Mouse (Mus musculus): ENCODE measurements around the gene Phf21a.

The Phf21a gene

GRCm38 (mm10) chr2:92365568-92365967, 272.7 kb downstream of the Phf21a start:
- no peak for DNase-seq

- no peak for DNase-seq
Measured at GRCm38 (mm10) chr2:92367383-92368029, 274.6 kb downstream of the Phf21a start.

- no peak for DNase-seq
Measured at GRCm38 (mm10) chr2:92370375-92370774, 277.5 kb downstream of the Phf21a start.

GRCm38 (mm10) chr2:92370821-92371805, 278.2 kb downstream of the Phf21a start:
- DNase-seq, result peak; percentile 40

GRCm38 (mm10) chr2:92371971-92372690, 279.2 kb downstream of the Phf21a start:
- no peak for DNase-seq

- DNase-seq, result no peak
Measured at GRCm38 (mm10) chr2:92372767-92373436, 280.0 kb downstream of the Phf21a start.

GRCm38 (mm10) chr2:92373437-92373813, 280.5 kb downstream of the Phf21a start:
- DNase-seq, result peak; percentile 40

GRCm38 (mm10) chr2:92374514-92374913, 281.6 kb downstream of the Phf21a start, which contains the start of the genes Pex16 and Large2:
Gene Pex16, plus strand, starts transcription at chr2:92374676.
Gene Large2, minus strand, starts transcription at chr2:92374869.
- peak; percentile 60 for DNase-seq

- peak; percentile 95 for DNase-seq
Measured at GRCm38 (mm10) chr2:92375099-92375623, 282.2 kb downstream of the Phf21a start.

- DNase-seq, result no peak
Measured at GRCm38 (mm10) chr2:92375788-92376187, 282.9 kb downstream of the Phf21a start.

- DNase-seq, result no peak
Measured at GRCm38 (mm10) chr2:92376300-92376699, 283.4 kb downstream of the Phf21a start.

- DNase-seq, result no peak
Measured at GRCm38 (mm10) chr2:92377320-92377719, 284.4 kb downstream of the Phf21a start.

GRCm38 (mm10) chr2:92379783-92380494, 287.0 kb downstream of the Phf21a start:
- DNase-seq, result no peak

GRCm38 (mm10) chr2:92380495-92381050, 287.7 kb downstream of the Phf21a start:
- DNase-seq, result no peak

- DNase-seq, result no peak
Measured at GRCm38 (mm10) chr2:92381161-92381560, 288.2 kb downstream of the Phf21a start.

- DNase-seq, result no peak
Measured at GRCm38 (mm10) chr2:92381901-92382588, 289.1 kb downstream of the Phf21a start, which contains the start of gene 1700029I15Rik. Gene 1700029I15Rik, plus strand, starts transcription at chr2:92382538.

GRCm38 (mm10) chr2:92382759-92383158, 289.8 kb downstream of the Phf21a start:
- no peak for DNase-seq

- peak; percentile 34 for DNase-seq
Measured at GRCm38 (mm10) chr2:92384101-92384500, 291.2 kb downstream of the Phf21a start.

- no peak for DNase-seq
Measured at GRCm38 (mm10) chr2:92385113-92386051, 292.5 kb downstream of the Phf21a start.
